Mouse (Mus musculus) limb, embryonic 10.5 days (tissue): ENCODE measurements around the gene Gm20906. TPM values are rescaled to one million over a fixed set of nuclear protein-coding genes. Genes with fewer than 3 reads are reported as not detected.
"Not testable (repeated sequence)": the region's sequence is repeated elsewhere in the genome, so short reads cannot be mapped to it uniquely, and the experiment has no call there.

Source experiments
- DNase-seq: peaks from one replicate; pipeline ENCODE4 v3.0.0-alpha.2; 2017; ENCODE audit warnings: low spot score
- H3K27ac ChIP-seq: fragments of 300-500 bp; sonication (generic); 2 replicates; pipeline ENCODE4 v1.5.1; 2016; ENCODE audit warnings: mild to moderate bottlenecking
- H3K27me3 ChIP-seq: fragments of 300-500 bp; sonication (generic); 2 replicates; pipeline ENCODE4 v1.6.1; 2016; ENCODE audit warnings: low read depth, mild to moderate bottlenecking; ENCODE audit not compliant: poor library complexity, severe bottlenecking
- H3K36me3 ChIP-seq: fragments of 300-500 bp; sonication (generic); 2 replicates; pipeline ENCODE4 v1.6.1; 2016; ENCODE audit warnings: mild to moderate bottlenecking, moderate library complexity
- H3K4me1 ChIP-seq: fragments of 300-500 bp; sonication (generic); 2 replicates; pipeline ENCODE4 v1.6.1; 2016
- H3K4me3 ChIP-seq: fragments of 300-500 bp; sonication (generic); 2 replicates; pipeline ENCODE4 v1.5.1; 2016; ENCODE audit warnings: mild to moderate bottlenecking, moderate library complexity
- H3K9me3 ChIP-seq: fragments of 300-500 bp; sonication (generic); replicated peaks from 2 replicates; pipeline ENCODE4 v1.6.1; 2016; ENCODE audit warnings: mild to moderate bottlenecking
- WGBS: fragments of 180-500 bp; shearing (Covaris S2); methylation state at CpG from one replicate; pipeline ENCODE4 v1.1.7; 2016; 5-methylcytosine and 5-hydroxymethylcytosine counted together
- polyA plus RNA-seq: library from polyadenylated mRNA; unstranded; fragments of >200 nt; fragmentation: Nextera tagmentation; extraction: Ambion mirVana; gene quantifications from 2 replicates; pipeline ENCODE4 v1.2.1, GENCODE M21; 2016

The Gm20906 gene
- polyA plus RNA-seq, result not detected in 2 replicates

DNA sequence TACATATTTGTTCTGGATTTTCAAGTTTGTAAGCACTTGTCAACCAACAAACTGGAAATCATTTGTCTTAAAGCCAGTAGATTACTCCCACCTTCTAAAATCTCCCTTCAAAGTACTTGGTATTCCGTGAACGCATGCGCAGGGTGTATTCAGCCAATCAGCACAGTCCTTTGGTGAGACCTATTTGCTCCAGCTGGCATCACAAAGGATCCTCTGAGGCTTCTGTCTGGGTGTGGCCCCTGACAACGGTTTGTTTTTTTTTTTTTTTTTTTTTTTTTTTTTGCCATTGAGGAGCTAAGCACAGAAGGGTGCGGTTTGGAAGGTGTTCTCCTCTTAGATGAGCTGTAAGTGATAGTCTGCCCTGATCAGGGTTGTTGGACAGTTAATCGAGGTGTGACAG lies at the start of gene Gm20906:
TSS of gene Gm20906 (plus strand) at position 301 of the 400 bp plus-strand sequence.
- not testable (repeated sequence) for DNase-seq, H3K27me3 ChIP-seq, H3K27ac ChIP-seq, H3K4me1 ChIP-seq, H3K9me3 ChIP-seq, H3K4me3 ChIP-seq, H3K36me3 ChIP-seq
- WGBS, result no CpG with 5 or more reads among the region's 6 CpGs
